Mouse (Mus musculus) adrenal gland, adult 8-10 months (tissue): ENCODE results near the gene Btg4. TPM values are rescaled to one million over a fixed set of nuclear protein-coding genes. Genes with fewer than 3 reads are reported as not detected.
"Not testable (repeated sequence)": the region's sequence is repeated elsewhere in the genome, so short reads cannot be mapped to it uniquely, and the experiment has no call there.

Source experiments
- DNase-seq: peaks from one replicate; pipeline ENCODE4 v3.0.0; 2022
- total RNA-seq, 4 experiments: library from RNA; stranded (reverse); gene quantifications; 2 replicates each; pipeline ENCODE4 v1.2.4; 2022

Gene Btg4
- total RNA-seq, 4 experiments from 2014 or later = not detected

- DNase-seq = no peak
Observed at GRCm38 (mm10) chr9:51093697-51094096, 33.0 kb downstream of the Btg4 start.

- DNase-seq = peak; percentile 45
Observed at GRCm38 (mm10) chr9:51096306-51096705, 35.6 kb downstream of the Btg4 start.

- peak; percentile 61 for DNase-seq
Observed at GRCm38 (mm10) chr9:51101756-51102425, 41.2 kb downstream of the Btg4 start, which contains the start of gene 4833427G06Rik. Gene 4833427G06Rik (minus strand): TSS chr9:51102078.

GRCm38 (mm10) chr9:51102963-51103807, 42.5 kb downstream of the Btg4 start:
- peak; percentile 61 for DNase-seq

GRCm38 (mm10) chr9:51103808-51104514, 43.3 kb downstream of the Btg4 start:
- peak; percentile 26 for DNase-seq

DNA sequence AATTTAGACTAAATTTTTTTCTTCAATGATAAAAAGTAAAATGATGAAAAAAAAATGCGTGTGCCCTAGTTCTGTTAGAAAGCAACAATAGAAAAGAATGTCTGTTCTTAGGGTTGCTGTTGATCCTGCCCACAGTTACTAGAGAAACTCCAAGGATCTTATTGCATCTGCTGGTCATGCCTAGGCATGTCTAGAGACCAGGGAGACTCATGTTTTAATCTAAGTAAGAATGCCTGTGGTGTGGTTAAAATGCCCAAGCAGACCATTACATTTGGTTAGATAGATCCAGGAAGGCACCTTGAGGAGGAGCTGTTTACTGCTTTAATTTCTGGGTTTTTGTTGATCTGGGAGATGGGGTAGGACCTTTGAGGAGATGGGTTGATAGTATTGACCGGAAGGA, 45.0 kb downstream of the Btg4 start:
- DNase-seq = no peak

DNA sequence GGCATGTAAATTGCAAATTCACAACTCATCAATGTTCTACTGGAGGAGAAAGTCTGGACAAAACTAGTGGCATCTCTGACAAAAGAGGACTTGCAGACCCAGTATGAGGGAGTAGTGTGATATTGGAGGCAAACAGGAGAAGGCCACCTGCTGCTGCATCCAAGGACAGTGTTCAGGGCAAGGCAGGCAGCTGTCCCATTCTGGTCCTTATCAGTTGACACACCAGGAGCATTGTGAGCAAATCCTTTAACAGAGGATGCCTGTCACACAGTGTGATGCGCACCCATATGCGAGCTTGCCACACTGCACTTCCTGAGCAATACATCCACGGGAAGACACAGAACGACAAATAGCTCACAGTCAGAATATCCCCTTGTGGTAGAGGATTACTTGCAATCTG, 54.1 kb downstream of the Btg4 start:
- DNase-seq = no peak

DNA sequence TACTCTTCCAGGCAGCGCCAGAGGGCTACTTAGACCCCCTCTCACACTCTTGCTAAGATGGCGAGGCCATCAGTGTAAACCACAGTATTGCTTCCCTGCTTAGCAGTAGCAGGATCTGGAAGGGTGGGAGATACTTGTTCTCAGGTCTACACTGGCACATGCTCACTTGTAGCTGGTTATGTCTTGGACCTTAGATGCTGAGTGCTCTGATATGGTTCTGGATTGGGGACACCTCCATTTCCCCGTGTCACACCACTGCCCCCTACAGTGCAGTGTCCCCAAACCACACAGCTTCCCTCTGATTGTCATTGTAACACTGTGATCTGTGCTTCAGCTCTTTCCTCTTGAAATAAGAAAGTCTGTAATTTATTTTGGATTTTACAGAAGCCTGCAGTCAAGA, 76.3 kb downstream of the Btg4 start:
- DNase-seq = no peak

GRCm38 (mm10) chr9:51137432-51137831, 76.7 kb downstream of the Btg4 start:
- no peak for DNase-seq

DNA sequence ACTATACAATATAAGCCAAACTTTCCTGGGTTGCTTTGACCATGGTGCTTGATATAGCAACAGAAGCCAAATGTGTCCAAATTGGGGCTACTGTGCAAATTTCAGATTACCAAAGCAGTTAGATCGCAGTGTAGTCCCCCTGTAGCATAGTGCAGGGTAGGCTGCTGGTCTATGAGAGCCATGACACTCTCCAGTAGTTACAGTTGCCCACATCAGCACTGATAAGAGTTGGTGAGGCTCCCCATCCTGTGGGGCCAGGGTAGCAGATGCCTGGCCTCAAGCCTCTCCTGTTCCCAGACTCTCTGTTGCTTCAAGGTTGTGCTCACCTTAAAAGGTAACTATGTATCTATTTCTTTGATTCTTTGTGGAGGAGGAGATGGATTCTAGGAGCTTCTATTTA, 77.1 kb downstream of the Btg4 start:
- DNase-seq = no peak

GRCm38 (mm10) chr9:51138301-51138700, 77.6 kb downstream of the Btg4 start:
- DNase-seq = no peak

GRCm38 (mm10) chr9:51139401-51139800, 78.7 kb downstream of the Btg4 start:
- not testable (repeated sequence) for DNase-seq

GRCm38 (mm10) chr9:51140711-51141110, 80.0 kb downstream of the Btg4 start:
- DNase-seq = no peak

DNA sequence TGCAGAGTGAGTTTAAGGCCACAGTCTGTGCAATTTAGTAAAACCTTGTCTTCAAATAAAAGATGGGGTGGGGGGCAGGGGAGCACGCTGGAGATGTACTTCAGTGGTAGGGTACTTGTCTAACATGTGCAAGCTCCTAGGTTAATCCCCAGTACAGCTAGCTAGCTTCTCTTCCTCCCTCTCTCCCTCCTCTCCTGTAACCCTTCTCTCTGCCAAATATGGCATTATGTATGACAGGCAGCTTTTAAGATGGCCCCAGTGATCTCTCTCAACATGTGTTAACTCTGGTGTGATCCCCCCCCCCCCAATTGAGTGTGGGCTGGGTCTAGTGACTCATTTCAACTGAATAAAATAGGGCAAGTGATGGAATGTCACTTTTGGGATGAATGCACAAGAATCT, 82.7 kb downstream of the Btg4 start:
- DNase-seq = no peak

DNA sequence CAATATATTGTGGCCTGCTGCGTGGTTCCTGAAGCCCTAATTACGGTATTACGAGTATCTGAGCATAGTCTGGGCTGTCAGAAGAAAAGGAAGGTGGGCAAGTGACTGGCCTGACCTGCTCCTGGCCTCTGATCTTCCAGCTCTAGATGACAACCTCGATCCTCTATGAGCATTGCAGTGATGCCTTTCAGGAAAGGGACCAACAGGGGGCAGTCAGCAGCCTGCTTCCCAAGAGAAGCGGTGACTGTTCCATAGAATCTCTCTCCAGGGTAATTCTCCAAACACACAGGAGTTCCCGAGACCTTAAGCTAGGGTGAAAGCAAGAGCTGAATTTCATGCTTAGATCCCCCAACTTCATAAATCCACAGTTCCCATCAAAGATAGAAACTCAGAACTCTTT, 83.5 kb downstream of the Btg4 start:
- DNase-seq = no peak

GRCm38 (mm10) chr9:51146496-51146895, 85.8 kb downstream of the Btg4 start:
- no peak for DNase-seq

DNA sequence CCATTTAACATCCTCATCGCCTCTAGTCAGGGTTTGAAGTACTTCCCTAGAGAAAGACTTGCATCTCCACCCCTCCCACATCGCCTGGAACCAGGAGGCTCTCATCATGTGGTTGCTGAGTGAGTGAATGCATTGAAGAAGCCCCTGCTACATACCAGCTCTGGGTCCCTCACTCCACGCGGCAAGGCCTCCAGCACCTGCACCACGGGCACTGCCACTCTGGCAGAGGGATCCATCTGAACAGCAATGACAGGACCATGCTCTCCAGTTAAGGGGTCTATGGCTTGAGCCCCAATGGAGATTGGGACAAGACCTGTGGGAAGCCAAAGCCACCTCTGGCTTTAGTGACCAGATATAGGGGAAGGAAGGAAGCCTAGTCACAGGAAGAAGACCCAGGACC, 86.6 kb downstream of the Btg4 start:
- no peak for DNase-seq

- peak; percentile 19 for DNase-seq
Observed at GRCm38 (mm10) chr9:51152079-51152752, 91.5 kb downstream of the Btg4 start.

DNA sequence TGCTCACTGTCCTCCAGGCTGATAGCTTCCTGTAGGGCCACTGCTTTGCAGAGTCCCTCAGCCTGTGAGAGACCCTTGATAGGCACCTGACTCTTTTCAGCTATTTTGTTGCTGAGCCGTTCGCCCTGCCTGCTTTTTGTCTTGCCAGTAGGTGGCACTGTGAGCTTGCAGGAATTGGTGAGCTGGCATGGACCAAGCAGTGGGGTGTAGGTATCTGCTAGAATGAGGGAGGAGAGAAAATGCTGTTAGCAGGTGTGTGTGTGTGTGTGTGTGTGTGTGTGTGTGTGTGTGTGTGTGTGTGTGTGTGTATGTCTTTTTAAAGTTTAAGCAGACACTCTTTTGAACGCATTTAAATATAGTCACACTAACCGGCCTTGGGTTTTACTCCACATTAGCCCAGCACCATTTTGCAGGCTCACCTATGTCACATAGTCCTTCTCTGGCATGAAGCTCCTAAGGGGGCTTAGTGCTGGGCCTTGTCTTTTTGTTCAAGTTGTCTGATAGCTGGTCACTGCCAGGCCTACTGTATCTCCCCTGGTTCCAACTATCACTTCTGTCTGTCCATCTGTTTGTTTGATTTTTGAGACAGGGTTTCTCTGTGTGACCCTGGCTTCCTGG, 101.2 kb downstream of the Btg4 start:
- peak; percentile 58 for DNase-seq

DNA sequence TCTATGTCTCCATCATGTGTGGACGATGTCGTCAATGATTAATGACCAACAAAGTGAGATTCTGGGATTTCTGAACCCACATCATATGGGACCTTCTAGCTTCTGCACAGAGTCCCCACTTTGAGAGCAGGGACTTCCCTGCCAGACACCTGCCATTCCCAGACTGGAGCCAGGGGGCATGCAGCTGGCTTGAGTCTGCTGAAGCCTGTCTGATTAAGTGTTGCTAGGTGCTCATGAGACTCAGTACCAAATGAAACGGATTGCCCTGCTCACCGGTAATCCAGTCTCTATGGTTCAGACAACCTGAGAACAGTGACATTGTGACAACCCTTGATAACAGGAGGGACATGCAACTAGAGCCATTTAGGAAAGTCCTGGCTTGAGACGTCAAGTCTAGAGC, 103.3 kb downstream of the Btg4 start:
- DNase-seq = no peak

- DNase-seq = no peak
Observed at GRCm38 (mm10) chr9:51165312-51166180, 104.8 kb downstream of the Btg4 start, which contains the start of gene Gm32742. Gene Gm32742 (minus strand): TSS chr9:51165517.
